Mouse (Mus musculus) limb, embryonic 10.5 days (tissue): ENCODE measurements at regions not wholly inside any gene's neighbourhood (a gene's known extent, or its start where the extent isn't known, plus 50 kb on each side); places are given as distances from the start of the nearest gene placed in this dataset.
A peak's percentile ranks its signal among the peaks of the same experiment; 100 is the strongest.

ENCODE experiments used
- DNase-seq: peaks from one replicate; pipeline ENCODE4 v3.0.0-alpha.2; 2017; ENCODE audit warnings: low spot score
- H3K27ac ChIP-seq: fragments of 300-500 bp; sonication (generic); 2 replicates; pipeline ENCODE4 v1.5.1; 2016; ENCODE audit warnings: mild to moderate bottlenecking
- H3K27me3 ChIP-seq: fragments of 300-500 bp; sonication (generic); 2 replicates; pipeline ENCODE4 v1.6.1; 2016; ENCODE audit warnings: low read depth, mild to moderate bottlenecking; ENCODE audit not compliant: poor library complexity, severe bottlenecking
- H3K36me3 ChIP-seq: fragments of 300-500 bp; sonication (generic); 2 replicates; pipeline ENCODE4 v1.6.1; 2016; ENCODE audit warnings: mild to moderate bottlenecking, moderate library complexity
- H3K4me1 ChIP-seq: fragments of 300-500 bp; sonication (generic); 2 replicates; pipeline ENCODE4 v1.6.1; 2016
- H3K4me3 ChIP-seq: fragments of 300-500 bp; sonication (generic); 2 replicates; pipeline ENCODE4 v1.5.1; 2016; ENCODE audit warnings: mild to moderate bottlenecking, moderate library complexity
- H3K9me3 ChIP-seq: fragments of 300-500 bp; sonication (generic); replicated peaks from 2 replicates; pipeline ENCODE4 v1.6.1; 2016; ENCODE audit warnings: mild to moderate bottlenecking
- WGBS: fragments of 180-500 bp; shearing (Covaris S2); methylation state at CpG from one replicate; pipeline ENCODE4 v1.1.7; 2016; 5-methylcytosine and 5-hydroxymethylcytosine counted together

- H3K9me3 ChIP-seq = no peaks in the 10 kb centered on the region
- peaks cover 7% of the 10 kb centered on the region; the same call in 1 of the 2 replicates for H3K4me1 ChIP-seq
- H3K36me3 ChIP-seq = no peaks in the 10 kb centered on the region
- no peak for DNase-seq
- 77% methylated on average over 10 of the region's 10 CpGs for WGBS
- H3K27ac ChIP-seq = no peak overlapping the region
- H3K27me3 ChIP-seq = no peaks in the 10 kb centered on the region
- H3K4me3 ChIP-seq = no peak overlapping the region
Measured at GRCm38 (mm10) chr11:24330366-24331124, 252.7 kb downstream of the Bcl11a start.

DNA sequence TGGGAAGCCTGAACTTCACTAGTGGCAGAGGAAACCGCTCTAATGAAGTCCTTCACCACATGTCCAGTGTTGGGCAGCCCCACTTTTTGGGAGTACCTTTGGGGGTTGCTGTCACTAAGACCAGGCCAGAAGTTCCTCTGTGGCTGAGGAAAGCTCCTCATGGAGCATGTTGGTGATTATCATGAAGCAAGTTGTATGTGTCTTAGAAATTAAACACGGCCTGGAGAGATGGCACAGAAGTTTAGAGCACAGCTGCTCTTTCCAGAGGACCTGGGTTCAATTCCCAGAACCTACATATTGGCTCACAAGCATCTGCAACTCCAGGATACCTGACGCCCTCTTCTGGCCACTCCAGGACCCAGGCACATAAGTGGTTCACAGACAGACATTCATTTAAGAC is 254.4 kb downstream of the Bcl11a start:
- WGBS = 85% methylated on average over 3 of the region's 3 CpGs

DNA sequence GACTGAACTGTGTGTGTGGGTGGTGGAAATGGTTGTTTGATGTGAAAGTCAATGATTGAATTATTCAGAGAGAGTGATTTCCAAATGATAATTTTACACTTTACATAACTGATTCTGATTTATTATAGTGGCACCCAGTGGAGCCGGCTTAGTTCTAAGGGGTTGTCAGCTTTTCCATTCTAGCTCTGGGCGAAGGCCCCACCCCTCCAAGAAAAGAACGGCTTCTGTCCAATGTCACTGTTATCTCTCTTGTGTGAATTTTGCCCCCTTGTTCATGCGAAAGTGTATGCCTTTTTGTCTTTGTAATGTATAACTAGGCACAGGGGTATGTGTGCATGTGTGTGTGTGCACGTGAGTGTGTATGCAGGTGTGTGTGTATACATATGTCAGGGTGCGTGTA is 255.3 kb downstream of the Bcl11a start:
- Histone ChIP-seq H3K9me3 (no peaks in the 10 kb centered on the region), H3K4me3 (no peak overlapping the region), H3K36me3 (no peaks in the 10 kb centered on the region), H3K27ac (no peak overlapping the region), H3K4me1 (peaks cover 7% of the 10 kb centered on the region; the same call in 1 of the 2 replicates), H3K27me3 (no peaks in the 10 kb centered on the region)
- 93% methylated on average over 6 of the region's 6 CpGs for WGBS
- peak; percentile 13 for DNase-seq

More for the DNA sequence above, 254.4 kb downstream of the Bcl11a start:
- Histone ChIP-seq H3K4me3 (no peak overlapping the region), H3K9me3 (no peaks in the 10 kb centered on the region), H3K4me1 (peaks cover 7% of the 10 kb centered on the region; the same call in 1 of the 2 replicates), H3K36me3 (no peaks in the 10 kb centered on the region), H3K27me3 (no peaks in the 10 kb centered on the region), H3K27ac (no peak overlapping the region)
- DNase-seq = no peak

- no peaks in the 10 kb centered on the region for H3K9me3 ChIP-seq
- H3K36me3 ChIP-seq = no peaks in the 10 kb centered on the region
- H3K4me3 ChIP-seq = no peak overlapping the region
- WGBS = 91% methylated on average over 4 of the region's 4 CpGs
- H3K27me3 ChIP-seq = no peaks in the 10 kb centered on the region
- H3K4me1 ChIP-seq = peaks cover 12% of the 10 kb centered on the region; the same call in 1 of the 2 replicates
- no peak for DNase-seq
- H3K27ac ChIP-seq = no peak overlapping the region
Measured at GRCm38 (mm10) chr11:24335256-24335655, 257.4 kb downstream of the Bcl11a start.

DNA sequence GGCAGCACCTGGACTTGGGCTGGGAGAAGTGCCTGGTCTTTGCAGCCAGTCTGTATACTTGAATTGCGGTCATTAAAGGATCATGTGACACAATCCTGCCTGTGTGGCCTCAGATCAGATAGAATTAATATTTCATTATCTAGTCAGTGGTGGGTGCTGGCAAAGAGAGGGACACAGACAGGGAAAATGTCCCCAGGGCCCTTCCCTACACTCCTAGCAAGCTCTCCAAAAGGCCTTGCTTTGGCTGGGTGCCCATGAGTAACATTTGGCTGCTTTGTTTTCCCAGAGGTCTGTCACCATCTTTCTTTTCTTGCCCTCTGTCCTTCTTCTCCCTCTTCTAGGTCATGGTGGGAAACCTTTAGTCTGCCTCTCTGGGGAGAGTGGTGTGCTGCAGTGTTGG is 260.3 kb downstream of the Bcl11a start:
- Histone ChIP-seq H3K9me3 (no peaks in the 10 kb centered on the region), H3K27ac (no peak overlapping the region), H3K4me3 (no peak overlapping the region), H3K36me3 (no peaks in the 10 kb centered on the region), H3K27me3 (no peaks in the 10 kb centered on the region), H3K4me1 (peaks cover 19% of the 10 kb centered on the region)
- 88% methylated on average over 1 of the region's 1 CpGs for WGBS
- peak; percentile 16 for DNase-seq

DNA sequence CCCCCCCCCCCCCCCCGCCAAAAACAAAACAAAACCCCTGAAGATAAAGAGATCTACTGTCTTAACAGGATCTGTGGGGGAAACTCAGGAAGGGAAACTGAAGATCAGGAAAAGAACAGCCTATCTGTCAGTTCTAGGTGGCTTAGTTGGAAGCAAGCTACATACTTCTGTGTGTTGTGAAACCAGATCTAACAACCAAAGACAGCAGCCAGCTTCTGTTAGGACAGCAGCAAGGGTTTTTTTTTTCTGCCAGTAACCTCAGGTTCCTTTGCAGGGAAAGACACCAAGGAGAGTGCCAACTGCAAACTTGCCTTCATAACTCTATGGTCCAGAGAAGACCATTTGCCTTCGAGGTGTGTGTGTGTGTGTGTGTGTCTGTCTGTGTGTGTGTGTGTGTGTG is 261.2 kb downstream of the Bcl11a start:
- Histone ChIP-seq H3K4me1 (peaks cover 19% of the 10 kb centered on the region), H3K9me3 (no peaks in the 10 kb centered on the region), H3K36me3 (no peaks in the 10 kb centered on the region), H3K4me3 (no peak overlapping the region), H3K27ac (no peak overlapping the region), H3K27me3 (no peaks in the 10 kb centered on the region)
- DNase-seq = no peak
- WGBS = 50% methylated on average over 2 of the region's 2 CpGs

- Histone ChIP-seq H3K36me3 (no peaks in the 10 kb centered on the region), H3K9me3 (no peaks in the 10 kb centered on the region), H3K4me1 (peaks cover 21% of the 10 kb centered on the region), H3K4me3 (no peak overlapping the region), H3K27me3 (no peaks in the 10 kb centered on the region), H3K27ac (no peak overlapping the region)
- WGBS = 78% methylated on average over 2 of the region's 2 CpGs
- DNase-seq = peak; percentile 14
Measured at GRCm38 (mm10) chr11:24340677-24341076, 262.8 kb downstream of the Bcl11a start.

- Histone ChIP-seq H3K27ac (no peak overlapping the region), H3K9me3 (no peaks in the 10 kb centered on the region), H3K4me1 (peaks cover 22% of the 10 kb centered on the region), H3K36me3 (no peaks in the 10 kb centered on the region), H3K27me3 (no peaks in the 10 kb centered on the region), H3K4me3 (no peak overlapping the region)
- WGBS = 71% methylated on average over 3 of the region's 3 CpGs
- DNase-seq = no peak
Measured at GRCm38 (mm10) chr11:24341650-24342049, 263.8 kb downstream of the Bcl11a start.

DNA sequence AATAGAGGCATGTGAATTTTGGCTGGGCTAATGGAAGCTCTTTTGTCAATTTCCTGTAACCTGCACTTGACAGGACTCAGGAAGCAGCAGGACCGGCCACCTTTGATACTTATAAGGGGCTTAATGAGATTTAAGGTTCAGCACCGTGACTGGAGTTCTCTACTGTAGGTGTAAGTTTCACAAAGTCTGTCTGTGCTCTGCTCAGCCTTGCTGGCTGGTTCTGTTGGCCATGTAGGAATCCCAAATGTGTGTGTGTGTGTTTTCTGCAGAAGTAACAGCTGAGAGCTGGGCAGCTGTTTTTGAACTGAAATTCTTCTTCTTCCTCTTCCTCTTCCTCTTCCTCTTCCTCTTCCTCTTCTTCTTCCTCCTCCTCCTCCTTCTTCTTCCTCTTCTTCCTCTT is 264.3 kb downstream of the Bcl11a start:
- no peak overlapping the region for H3K4me3 ChIP-seq
- peak; percentile 28 for DNase-seq
- H3K4me1 ChIP-seq = peaks cover 27% of the 10 kb centered on the region
- no peaks in the 10 kb centered on the region for H3K27me3 ChIP-seq
- no peak overlapping the region for H3K27ac ChIP-seq
- 20% methylated on average over 2 of the region's 2 CpGs for WGBS
- no peaks in the 10 kb centered on the region for H3K36me3 ChIP-seq
- no peaks in the 10 kb centered on the region for H3K9me3 ChIP-seq

- Histone ChIP-seq H3K27ac (no peak overlapping the region), H3K4me1 (peaks cover 31% of the 10 kb centered on the region), H3K4me3 (no peak overlapping the region), H3K36me3 (no peaks in the 10 kb centered on the region), H3K27me3 (no peaks in the 10 kb centered on the region), H3K9me3 (no peaks in the 10 kb centered on the region)
- peak; percentile 23 for DNase-seq
- 93% methylated on average over 2 of the region's 2 CpGs for WGBS
Measured at GRCm38 (mm10) chr11:24342732-24343131, 264.9 kb downstream of the Bcl11a start.

DNA sequence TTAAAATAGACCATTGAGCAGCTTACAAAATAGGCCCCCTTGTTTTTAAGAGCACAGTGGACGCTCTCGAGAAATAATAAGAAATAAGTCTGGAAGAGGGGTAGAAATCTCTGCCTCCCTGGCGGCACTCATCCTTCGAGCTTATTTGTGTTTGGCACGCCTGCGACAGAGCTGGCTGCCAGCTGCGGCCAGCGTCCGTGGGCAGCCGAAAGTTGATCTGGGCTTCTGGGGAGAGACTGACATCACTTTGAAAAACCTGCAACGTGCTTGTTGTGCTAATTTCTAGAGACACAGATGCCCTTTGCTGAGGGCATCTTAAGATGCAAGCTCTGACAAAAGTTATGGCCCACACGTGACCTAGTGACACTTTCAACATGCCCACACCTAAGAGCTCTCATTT is 269.4 kb downstream of the Bcl11a start:
- WGBS = 51% methylated on average over 12 of the region's 12 CpGs

DNA sequence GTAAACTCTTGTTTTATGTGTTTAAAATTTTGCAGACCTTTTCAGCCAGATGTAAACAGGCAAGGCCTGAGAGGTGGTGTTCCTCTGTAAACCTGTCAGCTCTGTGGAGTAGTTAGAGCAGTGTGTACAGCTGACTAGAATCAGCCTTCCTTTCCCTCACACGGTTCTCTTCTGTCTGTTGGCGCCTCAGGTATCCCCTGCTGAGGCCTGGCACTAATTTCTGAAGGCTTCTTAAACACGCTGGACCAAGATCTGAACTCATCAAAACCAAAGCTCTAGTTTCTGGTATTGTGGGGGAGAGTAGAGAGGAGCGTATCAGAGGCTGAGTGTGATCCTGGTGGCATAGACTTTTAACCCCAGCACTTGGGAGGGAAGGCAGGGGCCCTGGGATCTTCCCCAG is 270.9 kb downstream of the Bcl11a start:
- H3K4me3 ChIP-seq = no peak overlapping the region
- H3K27ac ChIP-seq = no peak overlapping the region
- H3K27me3 ChIP-seq = peaks cover 6% of the 10 kb centered on the region; the same call in 1 of the 2 replicates
- no peaks in the 10 kb centered on the region for H3K36me3 ChIP-seq
- no peaks in the 10 kb centered on the region for H3K9me3 ChIP-seq
- H3K4me1 ChIP-seq = peaks cover 23% of the 10 kb centered on the region
- no peak for DNase-seq
- WGBS = 55% methylated on average over 4 of the region's 4 CpGs

More for the DNA sequence above, 269.4 kb downstream of the Bcl11a start:
- Histone ChIP-seq H3K4me3 (no peak overlapping the region), H3K9me3 (no peaks in the 10 kb centered on the region), H3K27ac (no peak overlapping the region), H3K36me3 (no peaks in the 10 kb centered on the region), H3K4me1 (peaks cover 29% of the 10 kb centered on the region), H3K27me3 (peaks cover 6% of the 10 kb centered on the region; the same call in 1 of the 2 replicates)
- DNase-seq = no peak

GRCm38 (mm10) chr11:24349967-24350643 is 272.2 kb downstream of the Bcl11a start:
- no peak for DNase-seq
- no peak overlapping the region for H3K4me3 ChIP-seq
- WGBS = 29% methylated on average over 10 of the region's 10 CpGs

More at GRCm38 (mm10) chr11:24349967-24350643, 272.2 kb downstream of the Bcl11a start:
- Histone ChIP-seq H3K9me3 (no peaks in the 10 kb centered on the region), H3K36me3 (no peaks in the 10 kb centered on the region), H3K27me3 (peaks cover 6% of the 10 kb centered on the region; the same call in 1 of the 2 replicates), H3K27ac (no peak overlapping the region), H3K4me1 (peaks cover 23% of the 10 kb centered on the region)
